Comparison of ENCODE assay signal across 13 mouse cellular contexts in the genomic region with DNA sequence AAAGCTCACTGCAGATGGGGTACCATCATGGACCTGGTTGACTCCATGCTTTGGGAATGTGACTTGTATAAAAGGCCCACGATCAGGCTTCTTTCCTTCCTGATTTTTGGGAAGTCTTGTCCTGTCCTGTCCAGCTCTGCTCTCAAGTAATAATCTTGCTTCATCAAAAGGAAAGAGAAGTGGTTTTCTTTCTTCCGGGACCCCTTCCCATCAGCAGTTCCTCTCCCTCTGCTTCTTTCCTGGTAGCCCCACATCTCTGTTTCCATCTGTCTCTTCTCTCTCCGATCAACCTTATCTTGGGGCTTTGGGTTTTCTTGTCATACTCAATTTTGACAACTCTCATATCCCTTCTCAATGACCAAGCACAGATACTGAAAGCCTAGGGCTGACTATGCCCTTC.
"Had no signal": no experiment of that assay in that cellular context is flagged by ENCODE, and none has a peak within 500 bp of the region (broad histone marks: within the 10 kb centered on the region; RNA-seq: fewer than 3 reads in every experiment).

No protein-coding gene starts in this region.

- H3K4me3 ChIP-seq: kidney, embryonic 15.5 days; lung, embryonic 15.5 days had no signal

- H3K36me3 ChIP-seq: kidney, embryonic 15.5 days; lung, embryonic 15.5 days had no signal

- H3K4me2 ChIP-seq: kidney, embryonic 15.5 days; lung, embryonic 15.5 days; midbrain, embryonic 11.5 days had no signal

- H3K9ac ChIP-seq: kidney, embryonic 15.5 days; lung, embryonic 15.5 days had no signal

- H3K27ac ChIP-seq: kidney, embryonic 15.5 days; lung, embryonic 15.5 days had no signal

- DNase-seq: kidney, adult 11 months; kidney, adult 8-10 months; kidney, postnatal 10 days; kidney, postnatal 36 days; lung, adult 18-20 months; lung, postnatal 10 days; lung, postnatal 36 days; midbrain, embryonic 14.5 days; thymus, adult 18-20 months; thymus, postnatal 36 days had no signal

- H3K9me3 ChIP-seq: kidney, embryonic 15.5 days; lung, embryonic 15.5 days had no signal

- H3K4me1 ChIP-seq: kidney, embryonic 15.5 days; lung, embryonic 15.5 days had no signal

- H3K27me3 ChIP-seq: kidney, embryonic 15.5 days; lung, embryonic 15.5 days had no signal
